Mouse (Mus musculus) testis, adult 2 months (tissue): ENCODE data around the gene Exoc4. TPM values are rescaled to one million over a fixed set of nuclear protein-coding genes. Genes with fewer than 3 reads are reported as not detected.

Source experiments
- H3K27ac ChIP-seq: fragments of 200-500 bp; 2 replicates; pipeline ENCODE4 v1.5.1; 2012; ENCODE audit warnings: low read depth, low read length; ENCODE audit not compliant: control insufficient read depth, insufficient read depth
- H3K27me3 ChIP-seq: fragments of 200-500 bp; 2 replicates; pipeline ENCODE4 v1.6.1; 2012; ENCODE audit warnings: mild to moderate bottlenecking, low read length, moderate library complexity; ENCODE audit not compliant: control insufficient read depth, insufficient read depth
- H3K36me3 ChIP-seq: fragments of 200-500 bp; 2 replicates; pipeline ENCODE4 v1.6.1; 2012; ENCODE audit warnings: mild to moderate bottlenecking, low read length; ENCODE audit not compliant: control insufficient read depth, insufficient read depth
- H3K4me1 ChIP-seq: fragments of 200-500 bp; 2 replicates; pipeline ENCODE4 v1.6.1; 2012; ENCODE audit warnings: low read length; ENCODE audit not compliant: control insufficient read depth, insufficient read depth
- H3K4me3 ChIP-seq: fragments of 200-500 bp; 2 replicates; pipeline ENCODE4 v1.5.1; 2012; ENCODE audit warnings: low read depth, mild to moderate bottlenecking, low read length, moderate library complexity, mixed read lengths; ENCODE audit not compliant: control insufficient read depth
- CTCF ChIP-seq: fragments of 200-500 bp; IDR thresholded peaks from 2 replicates; pipeline ENCODE4 v1.5.1; 2012; ENCODE audit warnings: low read depth, mild to moderate bottlenecking, inconsistent platforms, low read length, moderate library complexity; ENCODE audit not compliant: control insufficient read depth, insufficient read depth, insufficient replicate concordance
- POLR2A ChIP-seq: fragments of 200-500 bp; IDR thresholded peaks from 2 replicates; pipeline ENCODE4 v1.6.1; 2012; ENCODE audit warnings: low read depth, mild to moderate bottlenecking, inconsistent platforms, low read length, moderate library complexity; ENCODE audit not compliant: control insufficient read depth
- polyA plus RNA-seq: library from polyadenylated mRNA; depleted of rRNA; stranded (reverse); fragments of >200 nt; gene quantifications from 2 replicates; pipeline ENCODE4 v1.2.3, GENCODE M21; 2012

The Exoc4 gene
- polyA plus RNA-seq, 1 experiment = 3.3 TPM

DNA sequence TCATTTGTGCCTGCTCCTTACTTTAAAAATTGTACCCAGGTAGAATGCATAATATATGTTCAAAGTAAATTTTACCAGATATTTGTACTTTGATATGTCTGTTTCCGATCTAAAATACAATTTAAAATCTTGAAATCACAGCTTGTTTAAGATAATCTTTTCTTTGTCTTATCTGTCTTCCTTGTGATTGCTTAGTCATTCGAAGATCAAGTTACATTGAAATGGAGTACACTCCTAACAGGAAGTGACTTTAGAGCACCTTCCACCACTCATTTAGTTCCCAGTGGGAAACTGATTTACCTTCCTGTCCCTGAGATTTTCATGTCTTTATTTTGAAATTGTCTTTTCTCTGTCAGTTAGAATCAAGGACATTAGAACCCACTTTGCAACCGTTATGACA is 254.5 kb downstream of the Exoc4 start:
- Histone ChIP-seq H3K4me3 (no peak overlapping the region), H3K27me3 (no peaks in the 10 kb centered on the region), H3K27ac (no peak overlapping the region), H3K4me1 (no peaks in the 10 kb centered on the region), H3K36me3 (no peaks in the 10 kb centered on the region)
- no peak for TF ChIP-seq POLR2A
- TF ChIP-seq CTCF = no peak

DNA sequence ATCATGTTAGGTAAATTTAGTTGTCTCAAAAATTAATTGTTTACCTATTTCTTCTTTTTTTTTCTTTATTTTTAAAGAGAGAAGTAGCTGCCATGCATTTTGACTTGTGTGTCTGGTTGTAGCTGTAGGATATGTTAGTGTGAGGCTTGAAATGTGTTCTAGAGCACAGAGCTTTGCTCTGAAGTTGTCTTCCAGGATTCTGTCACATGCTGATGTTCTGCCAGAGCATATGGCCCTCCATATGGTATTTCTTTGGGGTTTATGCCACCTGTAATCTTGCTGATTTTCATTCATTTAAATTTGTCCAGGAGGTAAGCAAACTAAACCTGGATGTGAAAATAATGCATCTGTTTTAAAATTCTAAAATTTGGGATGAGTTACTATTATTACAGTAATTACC is 258.2 kb downstream of the Exoc4 start:
- Histone ChIP-seq H3K4me3 (no peak overlapping the region), H3K27ac (no peak overlapping the region), H3K36me3 (no peaks in the 10 kb centered on the region), H3K27me3 (no peaks in the 10 kb centered on the region), H3K4me1 (no peaks in the 10 kb centered on the region)
- TF ChIP-seq CTCF = no peak
- no peak for TF ChIP-seq POLR2A

DNA sequence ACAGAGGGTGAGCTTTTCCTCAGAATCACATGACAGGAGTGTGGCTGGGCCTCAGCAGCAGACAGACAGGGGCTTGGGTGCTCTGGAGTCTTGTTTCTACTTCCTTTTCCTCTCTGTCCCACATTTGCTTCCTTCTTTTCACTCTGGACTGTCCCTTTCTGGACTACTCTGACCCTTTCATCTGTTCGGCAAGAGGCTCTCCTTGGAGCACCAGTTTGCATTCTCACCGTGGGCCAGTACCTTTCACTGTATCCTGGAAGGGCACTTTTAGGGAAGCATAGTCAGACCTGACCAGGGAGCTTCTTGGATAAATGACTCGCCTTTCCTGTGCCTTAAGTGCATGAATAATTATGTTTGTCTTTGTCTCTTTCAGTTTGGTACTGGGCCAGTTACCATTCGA is 266.5 kb downstream of the Exoc4 start:
- TF ChIP-seq POLR2A = no peak
- no peak for TF ChIP-seq CTCF
- H3K4me3 ChIP-seq = no peak overlapping the region
- no peaks in the 10 kb centered on the region for H3K27me3 ChIP-seq
- no peaks in the 10 kb centered on the region for H3K36me3 ChIP-seq
- H3K27ac ChIP-seq = no peak overlapping the region
- no peaks in the 10 kb centered on the region for H3K4me1 ChIP-seq

DNA sequence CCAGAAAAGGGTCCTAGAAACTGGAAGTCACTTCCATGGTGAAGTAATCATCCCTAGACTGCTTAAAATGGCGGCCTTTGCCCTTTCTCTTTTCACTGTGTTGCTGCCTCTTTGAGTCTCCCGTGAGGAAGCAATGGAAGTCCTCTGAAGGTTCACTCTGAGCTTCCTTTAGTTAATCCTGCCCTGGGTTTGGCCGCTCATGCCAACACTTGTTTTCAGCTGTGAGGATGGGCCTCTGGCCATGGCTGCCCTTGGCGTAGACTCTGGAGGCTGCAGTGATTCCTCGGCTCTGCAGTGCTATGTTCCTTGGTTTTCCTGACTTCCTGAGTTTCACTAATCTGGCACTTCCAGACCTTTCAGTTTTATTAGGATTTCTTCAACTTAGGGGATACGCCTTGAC is 267.9 kb downstream of the Exoc4 start:
- no peaks in the 10 kb centered on the region for H3K36me3 ChIP-seq
- TF ChIP-seq POLR2A (no peak), CTCF (no peak)
- no peak overlapping the region for H3K27ac ChIP-seq
- no peak overlapping the region for H3K4me3 ChIP-seq
- H3K27me3 ChIP-seq = no peaks in the 10 kb centered on the region
- H3K4me1 ChIP-seq = no peaks in the 10 kb centered on the region

DNA sequence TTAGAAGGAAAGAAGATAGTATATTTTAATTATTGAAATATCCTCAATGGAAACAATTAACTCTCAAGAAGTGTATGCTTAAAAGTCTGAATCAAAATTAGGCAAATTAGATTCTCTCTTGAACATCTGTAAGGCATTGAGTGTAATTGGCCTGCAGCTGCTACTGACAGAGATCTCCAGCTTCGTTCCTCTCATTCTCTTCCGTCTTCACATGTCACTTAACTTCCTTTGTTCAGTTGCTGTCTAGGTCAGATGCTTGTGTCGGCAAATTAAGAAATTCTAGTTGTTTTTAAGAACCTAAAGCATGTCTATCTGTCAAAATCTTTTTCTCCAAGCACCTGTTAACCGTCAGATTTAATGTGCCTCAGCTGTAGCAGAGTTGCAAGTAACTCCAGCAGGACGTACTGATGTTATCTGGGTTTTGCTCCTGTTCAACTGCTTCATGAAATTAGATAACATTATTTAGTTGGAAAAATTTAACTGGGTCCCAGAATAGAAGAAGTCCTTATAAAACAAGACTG is 269.1 kb downstream of the Exoc4 start:
- no peaks in the 10 kb centered on the region for H3K27me3 ChIP-seq
- no peaks in the 10 kb centered on the region for H3K36me3 ChIP-seq
- H3K27ac ChIP-seq = no peak overlapping the region
- no peak overlapping the region for H3K4me3 ChIP-seq
- no peaks in the 10 kb centered on the region for H3K4me1 ChIP-seq
- no peak for TF ChIP-seq POLR2A
- TF ChIP-seq CTCF = no peak

DNA sequence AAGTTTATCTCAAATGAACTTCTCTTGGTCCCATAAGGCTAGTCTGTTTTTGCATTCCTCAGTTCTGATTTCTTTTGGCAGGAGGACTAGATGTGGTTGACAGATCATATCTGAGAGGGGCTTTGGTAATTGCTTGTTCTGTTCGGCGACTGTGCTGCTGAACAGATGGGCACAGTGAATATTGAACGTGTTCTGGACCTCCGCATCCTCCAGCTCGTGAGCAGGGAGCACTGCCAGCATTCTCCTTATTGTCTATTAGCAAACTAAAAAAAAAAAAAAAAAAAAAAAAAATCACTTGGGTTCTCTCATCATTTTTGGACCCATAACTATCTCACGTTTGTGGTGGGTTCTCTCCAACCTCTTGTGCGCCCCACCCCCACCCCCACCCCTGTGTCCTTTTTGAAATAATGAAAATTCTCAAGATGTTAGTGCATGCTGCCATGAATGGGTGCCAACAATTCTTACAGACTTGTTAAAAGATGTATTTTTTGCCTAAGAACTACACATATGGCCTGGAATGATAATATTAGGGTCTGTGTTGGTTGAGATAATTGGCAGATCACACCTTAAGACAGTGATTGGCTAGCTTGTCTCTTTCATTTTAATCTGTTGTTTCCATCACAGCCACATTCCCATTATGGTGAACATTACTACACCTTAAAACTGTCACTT is 276.9 kb downstream of the Exoc4 start:
- no peaks in the 10 kb centered on the region for H3K27me3 ChIP-seq
- H3K36me3 ChIP-seq = no peaks in the 10 kb centered on the region
- H3K27ac ChIP-seq = no peak overlapping the region
- H3K4me1 ChIP-seq = no peaks in the 10 kb centered on the region
- no peak overlapping the region for H3K4me3 ChIP-seq
- TF ChIP-seq CTCF (no peak), POLR2A (no peak)

DNA sequence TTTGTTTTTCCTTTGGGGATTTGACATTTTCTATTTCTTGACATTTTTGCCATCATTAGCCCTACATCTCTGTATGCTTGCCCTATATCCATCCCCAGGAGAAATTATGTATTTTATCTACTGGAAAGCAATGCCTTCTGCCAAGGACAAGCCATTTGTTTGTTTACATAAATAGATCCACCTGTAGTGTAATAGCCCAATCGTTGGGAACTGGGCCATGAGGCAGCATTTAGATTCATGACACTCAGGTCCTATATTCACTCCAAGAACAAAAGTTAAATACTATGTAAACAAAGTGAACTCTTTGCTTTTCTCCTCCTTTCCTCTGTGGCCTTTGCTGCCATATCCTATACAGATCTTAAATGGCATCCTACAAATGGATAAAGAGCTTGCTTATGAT is 291.5 kb downstream of the Exoc4 start:
- H3K36me3 ChIP-seq = no peaks in the 10 kb centered on the region
- H3K27me3 ChIP-seq = no peaks in the 10 kb centered on the region
- no peak overlapping the region for H3K27ac ChIP-seq
- no peak overlapping the region for H3K4me3 ChIP-seq
- TF ChIP-seq CTCF (no peak), POLR2A (no peak)
- H3K4me1 ChIP-seq = no peaks in the 10 kb centered on the region
